Mouse (Mus musculus): ENCODE data around the gene Pdzrn4. TPM values are rescaled to one million over a fixed set of nuclear protein-coding genes. Genes with fewer than 3 reads are reported as not detected.

Pdzrn4 gene
- polyA plus RNA-seq, 1 experiment from 2014 or later, result 0.64 TPM

GRCm38 (mm10) chr15:92520677-92521225 is 124.1 kb downstream of the Pdzrn4 start:
- Histone ChIP-seq H3K4me1 (ENCODE audit: control insufficient read depth, insufficient read depth, low read length) (0 out of 2 replicates have a peak, but pooled peaks cover 2% of the 10 kb centered on the region), H3K36me3 (ENCODE audit: control insufficient read depth, insufficient read depth, low read length) (no peaks in the 10 kb centered on the region), H3K27me3 (ENCODE audit: control insufficient read depth, insufficient read depth, low read length) (no peaks in the 10 kb centered on the region), H3K9ac (ENCODE audit: low read depth, low read length) (no peak overlapping the region), H3K9me3 (replicated peaks; ENCODE audit: control insufficient read depth, low read length) (no peaks in the 10 kb centered on the region), H3K4me2 (peak overlapping the region; percentile 62), H3K27ac (ENCODE audit: low read depth, low read length) (no peak overlapping the region), H3K4me3 (ENCODE audit: low read depth, low read length) (no peak overlapping the region)
- no peak for ATAC-seq (replicated peaks; ENCODE audit: insufficient number of reproducible peaks, low FRiP score, low TSS enrichment)
- WGBS (ENCODE audit: insufficient replicate concordance), result 38% methylated on average over 19 of the region's 19 CpGs

DNA sequence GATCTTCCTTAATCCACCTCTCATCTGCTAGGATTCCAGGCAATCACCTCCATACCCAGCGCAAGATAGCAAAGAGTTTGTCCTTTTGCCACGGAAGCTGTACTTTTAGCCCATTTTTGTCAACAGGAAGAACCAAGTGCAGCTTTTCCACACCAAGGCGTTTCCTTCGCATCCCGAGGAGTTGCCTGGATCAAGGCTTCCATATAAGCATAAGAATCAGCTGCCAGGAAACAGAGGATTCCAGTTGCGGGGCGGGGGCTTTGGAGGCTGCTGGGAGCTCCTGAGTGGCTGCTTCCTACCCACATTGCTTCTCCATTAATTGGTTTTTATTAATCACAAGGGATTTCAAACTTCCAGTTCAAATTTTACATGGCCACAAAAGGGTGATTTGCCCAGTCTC is 125.0 kb downstream of the Pdzrn4 start:
- H3K4me3 ChIP-seq (ENCODE audit: low read depth, low read length), result peak overlapping the region; percentile 34
- no peaks in the 10 kb centered on the region for H3K36me3 ChIP-seq (ENCODE audit: control insufficient read depth, insufficient read depth, low read length)
- H3K9ac ChIP-seq (ENCODE audit: low read depth, low read length), result no peak overlapping the region
- no peaks in the 10 kb centered on the region for H3K9me3 ChIP-seq (replicated peaks; ENCODE audit: control insufficient read depth, low read length)
- WGBS (ENCODE audit: insufficient replicate concordance), result 5% methylated on average over 7 of the region's 7 CpGs
- no peak for ATAC-seq (replicated peaks; ENCODE audit: insufficient number of reproducible peaks, low FRiP score, low TSS enrichment)
- H3K4me2 ChIP-seq, result peak overlapping the region; percentile 62
- H3K27me3 ChIP-seq (ENCODE audit: control insufficient read depth, insufficient read depth, low read length), result no peaks in the 10 kb centered on the region
- no peak overlapping the region for H3K27ac ChIP-seq (ENCODE audit: low read depth, low read length)
- H3K4me1 ChIP-seq (ENCODE audit: control insufficient read depth, insufficient read depth, low read length), result 0 out of 2 replicates have a peak, but pooled peaks cover 2% of the 10 kb centered on the region

GRCm38 (mm10) chr15:92524917-92525316 is 128.2 kb downstream of the Pdzrn4 start:
- H3K27ac ChIP-seq (ENCODE audit: low read depth, low read length), result no peak overlapping the region
- no peaks in the 10 kb centered on the region for H3K36me3 ChIP-seq (ENCODE audit: control insufficient read depth, insufficient read depth, low read length)

DNA sequence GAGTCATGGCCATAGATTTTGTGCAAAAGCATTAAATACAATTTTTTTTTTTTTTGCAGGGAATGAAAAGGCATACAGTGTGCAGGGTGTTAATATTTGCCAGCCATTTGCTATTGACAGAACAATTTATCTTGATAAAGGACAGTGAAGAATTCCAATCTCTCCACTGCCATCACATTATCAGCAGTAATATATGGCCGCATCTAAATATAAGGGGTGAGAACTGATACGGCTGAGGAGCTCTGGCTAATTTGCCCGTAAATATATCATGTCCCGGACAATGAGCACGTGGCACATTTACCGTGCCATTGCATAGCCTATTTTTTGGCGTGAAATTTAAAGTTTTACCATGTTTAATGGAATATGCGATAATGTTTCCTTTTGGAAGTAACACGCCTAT is 128.7 kb downstream of the Pdzrn4 start:
- Histone ChIP-seq H3K4me3 (ENCODE audit: low read depth, low read length) (no peak overlapping the region), H3K27me3 (ENCODE audit: control insufficient read depth, insufficient read depth, low read length) (no peaks in the 10 kb centered on the region), H3K27ac (ENCODE audit: low read depth, low read length) (no peak overlapping the region), H3K4me1 (ENCODE audit: control insufficient read depth, insufficient read depth, low read length) (0 out of 2 replicates have a peak, but pooled peaks cover 2% of the 10 kb centered on the region), H3K9me3 (replicated peaks; ENCODE audit: control insufficient read depth, low read length) (no peaks in the 10 kb centered on the region), H3K36me3 (ENCODE audit: control insufficient read depth, insufficient read depth, low read length) (no peaks in the 10 kb centered on the region), H3K9ac (ENCODE audit: low read depth, low read length) (no peak overlapping the region), H3K4me2 (no peak overlapping the region)
- no peak for ATAC-seq (replicated peaks; ENCODE audit: insufficient number of reproducible peaks, low FRiP score, low TSS enrichment)
- 76% methylated on average over 9 of the region's 9 CpGs for WGBS (ENCODE audit: insufficient replicate concordance)

More at GRCm38 (mm10) chr15:92524917-92525316, 128.2 kb downstream of the Pdzrn4 start:
- Histone ChIP-seq H3K4me2 (no peak overlapping the region), H3K27me3 (ENCODE audit: control insufficient read depth, insufficient read depth, low read length) (no peaks in the 10 kb centered on the region), H3K9me3 (replicated peaks; ENCODE audit: control insufficient read depth, low read length) (no peaks in the 10 kb centered on the region), H3K4me3 (ENCODE audit: low read depth, low read length) (no peak overlapping the region), H3K4me1 (ENCODE audit: control insufficient read depth, insufficient read depth, low read length) (0 out of 2 replicates have a peak, but pooled peaks cover 2% of the 10 kb centered on the region), H3K9ac (ENCODE audit: low read depth, low read length) (no peak overlapping the region)
- no peak for ATAC-seq (replicated peaks; ENCODE audit: insufficient number of reproducible peaks, low FRiP score, low TSS enrichment)
- 7% methylated on average over 2 of the region's 2 CpGs for WGBS (ENCODE audit: insufficient replicate concordance)

- H3K4me3 ChIP-seq (ENCODE audit: low read depth, low read length), result no peak overlapping the region
- H3K27me3 ChIP-seq (ENCODE audit: control insufficient read depth, insufficient read depth, low read length), result no peaks in the 10 kb centered on the region
- H3K36me3 ChIP-seq (ENCODE audit: control insufficient read depth, insufficient read depth, low read length), result no peaks in the 10 kb centered on the region
- no peak overlapping the region for H3K4me2 ChIP-seq
- no peak overlapping the region for H3K27ac ChIP-seq (ENCODE audit: low read depth, low read length)
- H3K9ac ChIP-seq (ENCODE audit: low read depth, low read length), result no peak overlapping the region
- ATAC-seq (replicated peaks; ENCODE audit: insufficient number of reproducible peaks, low FRiP score, low TSS enrichment), result no peak
- 62% methylated on average over 4 of the region's 4 CpGs for WGBS (ENCODE audit: insufficient replicate concordance)
- H3K4me1 ChIP-seq (ENCODE audit: control insufficient read depth, insufficient read depth, low read length), result no peaks in the 10 kb centered on the region
- no peaks in the 10 kb centered on the region for H3K9me3 ChIP-seq (replicated peaks; ENCODE audit: control insufficient read depth, low read length)
These were observed 130.1 kb downstream of the Pdzrn4 start for GRCm38 (mm10) chr15:92526731-92527130.

GRCm38 (mm10) chr15:92543252-92543651 is 146.6 kb downstream of the Pdzrn4 start:
- H3K4me1 ChIP-seq (ENCODE audit: control insufficient read depth, insufficient read depth, low read length), result no peaks in the 10 kb centered on the region
- no peaks in the 10 kb centered on the region for H3K9me3 ChIP-seq (replicated peaks; ENCODE audit: control insufficient read depth, low read length)
- WGBS (ENCODE audit: insufficient replicate concordance), result 11% methylated on average over 1 of the region's 1 CpGs
- H3K27ac ChIP-seq (ENCODE audit: low read depth, low read length), result no peak overlapping the region
- H3K36me3 ChIP-seq (ENCODE audit: control insufficient read depth, insufficient read depth, low read length), result no peaks in the 10 kb centered on the region
- H3K4me2 ChIP-seq, result no peak overlapping the region
- no peaks in the 10 kb centered on the region for H3K27me3 ChIP-seq (ENCODE audit: control insufficient read depth, insufficient read depth, low read length)
- no peak for ATAC-seq (replicated peaks; ENCODE audit: insufficient number of reproducible peaks, low FRiP score, low TSS enrichment)
- no peak overlapping the region for H3K4me3 ChIP-seq (ENCODE audit: low read depth, low read length)
- no peak overlapping the region for H3K9ac ChIP-seq (ENCODE audit: low read depth, low read length)

DNA sequence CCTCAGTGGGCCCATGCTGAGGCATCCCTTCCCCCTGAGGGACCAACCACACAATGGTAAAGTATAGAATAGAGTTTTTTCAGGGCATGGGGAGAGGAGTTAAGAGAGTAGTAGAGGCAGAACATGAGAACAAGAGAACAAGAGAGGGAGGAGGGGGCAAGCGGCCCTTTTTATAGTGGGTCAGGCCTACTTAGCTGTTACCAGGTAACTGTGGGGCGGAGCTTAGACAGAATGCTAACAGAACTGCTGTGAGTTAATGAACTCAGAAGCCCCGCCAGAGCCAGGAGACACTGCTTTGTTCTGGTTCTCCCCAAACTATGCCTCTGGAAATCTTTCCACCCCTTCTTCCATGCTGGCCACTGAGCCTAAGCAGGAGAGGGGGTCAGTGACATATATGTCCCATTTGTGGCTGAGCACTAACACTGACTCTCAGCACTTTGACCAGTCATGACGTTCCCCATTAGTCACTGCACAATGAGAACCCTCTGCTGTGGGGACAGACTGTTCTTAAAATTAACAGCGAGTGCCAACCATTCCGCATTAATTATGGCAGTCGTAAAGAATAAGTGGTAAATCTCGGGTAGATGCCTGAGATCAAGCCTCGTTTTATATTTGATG is 150.7 kb downstream of the Pdzrn4 start:
- no peak overlapping the region for H3K27ac ChIP-seq (ENCODE audit: low read depth, low read length)
- H3K36me3 ChIP-seq (ENCODE audit: control insufficient read depth, insufficient read depth, low read length), result no peaks in the 10 kb centered on the region

DNA sequence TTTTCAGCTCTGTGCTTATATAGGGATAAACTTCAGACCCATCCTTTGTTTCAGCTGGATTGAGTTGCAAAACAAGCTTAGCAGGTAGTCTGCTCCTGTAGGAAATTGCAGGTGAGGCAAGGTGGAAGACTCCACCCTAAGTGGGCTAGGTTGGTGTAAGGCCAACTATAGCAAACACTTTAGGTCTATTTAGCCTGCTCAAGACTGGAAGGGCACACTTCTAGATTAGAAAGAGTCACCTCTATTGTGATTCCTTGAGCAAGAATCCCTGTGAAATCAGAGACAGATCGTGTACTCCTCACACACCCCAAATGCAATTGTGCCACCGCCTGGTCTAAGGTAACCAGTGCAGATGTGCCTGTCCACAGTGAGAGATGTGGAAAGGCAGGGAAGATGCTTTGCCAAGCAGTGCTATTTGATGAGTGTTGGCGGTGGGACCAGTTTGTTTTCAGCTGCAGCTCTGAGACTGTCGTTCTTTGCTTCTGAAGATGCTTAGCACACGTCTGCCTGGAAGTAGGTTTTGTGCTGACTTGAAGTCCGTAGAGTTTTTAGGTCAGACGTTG is 158.4 kb downstream of the Pdzrn4 start:
- Histone ChIP-seq H3K36me3 (ENCODE audit: control insufficient read depth, insufficient read depth, low read length) (no peaks in the 10 kb centered on the region), H3K27ac (ENCODE audit: low read depth, low read length) (no peak overlapping the region), H3K4me1 (ENCODE audit: control insufficient read depth, insufficient read depth, low read length) (no peaks in the 10 kb centered on the region), H3K9ac (ENCODE audit: low read depth, low read length) (no peak overlapping the region), H3K4me3 (ENCODE audit: low read depth, low read length) (no peak overlapping the region), H3K9me3 (replicated peaks; ENCODE audit: control insufficient read depth, low read length) (no peaks in the 10 kb centered on the region), H3K4me2 (no peak overlapping the region), H3K27me3 (ENCODE audit: control insufficient read depth, insufficient read depth, low read length) (no peaks in the 10 kb centered on the region)
- 73% methylated on average over 7 of the region's 7 CpGs for WGBS (ENCODE audit: insufficient replicate concordance)
- ATAC-seq (replicated peaks; ENCODE audit: insufficient number of reproducible peaks, low FRiP score, low TSS enrichment), result no peak

More for the DNA sequence above, 150.7 kb downstream of the Pdzrn4 start:
- Histone ChIP-seq H3K27me3 (ENCODE audit: control insufficient read depth, insufficient read depth, low read length) (no peaks in the 10 kb centered on the region), H3K4me2 (no peak overlapping the region), H3K9me3 (replicated peaks; ENCODE audit: control insufficient read depth, low read length) (no peaks in the 10 kb centered on the region), H3K4me1 (ENCODE audit: control insufficient read depth, insufficient read depth, low read length) (no peaks in the 10 kb centered on the region), H3K4me3 (ENCODE audit: low read depth, low read length) (no peak overlapping the region), H3K9ac (ENCODE audit: low read depth, low read length) (no peak overlapping the region)
- ATAC-seq (replicated peaks; ENCODE audit: insufficient number of reproducible peaks, low FRiP score, low TSS enrichment), result no peak
- 68% methylated on average over 9 of the region's 9 CpGs for WGBS (ENCODE audit: insufficient replicate concordance)

All from heart, embryonic 11.5 days (tissue).